Mouse (Mus musculus): ENCODE data around the gene Letm1. TPM values are rescaled to one million over a fixed set of nuclear protein-coding genes. Genes with fewer than 3 reads are reported as not detected.
A peak's percentile ranks its signal among the peaks of the same experiment; 100 is the strongest.

Gene Letm1
- total and polyA plus RNA-seq, 3 experiments, result 60.2 to 148 (median 140) TPM

DNA sequence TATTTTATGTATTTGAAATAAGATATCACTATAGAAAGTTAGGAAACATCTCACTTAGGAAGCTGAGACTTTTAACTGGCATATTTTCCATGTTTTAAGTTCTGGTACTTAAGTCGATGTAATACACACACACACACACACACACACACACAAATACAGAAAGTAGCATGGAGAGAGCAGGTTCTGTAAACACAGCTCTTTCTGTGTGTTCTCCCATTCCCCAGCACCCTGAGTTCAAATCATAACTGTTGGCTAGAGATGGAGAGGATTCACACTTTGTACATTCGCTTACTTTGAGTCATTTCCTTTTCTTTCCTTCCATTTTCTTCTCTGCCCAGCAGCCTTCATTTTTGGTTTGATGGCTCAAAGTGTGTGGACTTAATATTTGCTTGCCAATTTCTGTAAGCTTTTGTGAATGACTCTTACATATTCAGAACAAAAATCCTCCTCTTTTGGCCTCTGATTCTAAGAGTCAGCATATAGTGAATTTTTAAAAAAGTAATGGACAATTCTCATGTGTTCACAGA, 39.3 kb upstream of the Letm1 start:
- TF ChIP-seq POLR2A (IDR thresholded peaks at IDR 0.05; ENCODE audit: insufficient read depth, low read depth, low read length), result no peak
- TF ChIP-seq EP300 (IDR thresholded peaks at IDR 0.05; ENCODE audit: insufficient read depth, low read depth, low read length), result no peak
- no peak for TF ChIP-seq CTCF (IDR thresholded peaks at IDR 0.05)
- Histone ChIP-seq H3K9ac (ENCODE audit: low read depth, low read length) (no peak overlapping the region), H3K79me2 (replicated peaks; ENCODE audit: control insufficient read depth, insufficient read depth, low read length) (peaks cover 2% of the 10 kb centered on the region; the same call in 1 of the 2 replicates), H3K27ac (no peak overlapping the region), H3K36me3 (ENCODE audit: control insufficient read depth, insufficient read depth, low read length) (peaks cover 4% of the 10 kb centered on the region), H3K27me3 (ENCODE audit: control insufficient read depth, insufficient read depth, low read length) (no peaks in the 10 kb centered on the region), H3K4me3 (peak overlapping the region; percentile 94; the same call in 1 of the 2 replicates), H3K4me1 (ENCODE audit: control insufficient read depth, insufficient read depth, low read length) (peaks cover 2% of the 10 kb centered on the region; the same call in 1 of the 2 replicates)
- no peak for DNase-seq
- WGBS, result 26% methylated on average over 2 of the region's 2 CpGs
- intact Hi-C loops (cut with DNase I), result no loop called here

DNA sequence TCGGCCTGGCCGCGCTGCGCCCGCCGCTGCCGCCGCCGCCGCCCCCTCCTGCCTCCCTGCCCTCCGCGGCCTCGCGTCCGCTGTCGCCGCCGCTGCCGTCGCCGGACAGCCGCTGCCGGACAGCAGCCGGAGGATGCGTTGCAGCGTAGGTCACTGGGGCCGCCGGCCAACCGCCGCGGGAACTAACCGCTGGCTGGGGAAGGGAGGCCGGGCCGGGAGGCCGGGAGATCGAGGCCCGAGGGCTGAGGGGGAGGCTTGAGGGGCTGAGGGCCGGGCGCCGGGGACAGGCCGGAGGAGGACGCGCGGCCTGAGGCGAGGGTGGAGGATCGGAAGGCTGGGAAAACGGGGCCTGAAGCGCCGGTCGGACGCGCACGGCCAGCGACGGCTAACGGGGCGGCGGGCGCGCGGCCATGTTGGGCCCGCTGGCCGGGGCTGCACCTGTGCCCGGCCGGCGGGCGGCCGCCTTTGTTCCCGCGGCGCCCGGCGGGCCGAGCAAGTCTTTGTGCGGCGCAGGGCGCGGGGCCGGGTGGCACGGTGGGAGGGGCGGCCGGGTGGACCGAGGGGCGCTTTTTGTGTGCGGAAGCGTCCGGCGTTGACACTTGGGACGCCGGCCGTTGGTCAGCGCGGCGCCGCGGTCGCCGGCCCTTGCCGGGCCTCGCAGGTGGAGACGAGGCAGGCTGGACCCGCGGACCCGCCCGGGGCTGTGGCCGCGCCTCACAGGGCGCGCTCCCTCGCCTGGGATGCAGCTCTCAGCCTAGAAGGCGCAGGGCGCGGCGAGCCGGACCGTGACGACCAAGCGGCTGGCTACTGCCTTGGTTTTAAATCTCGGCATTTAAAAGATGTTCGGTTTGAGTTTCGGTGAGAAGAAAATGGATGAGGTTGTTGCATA, 38.4 kb upstream of the Letm1 start:
- intact Hi-C loops (cut with DNase I), result no loop called here

GRCm38 (mm10) chr5:33819876-33820732, 37.5 kb upstream of the Letm1 start, which contains the start of gene Nsd2:
Nsd2 (plus strand) TSS chr5:33820725.
- Histone ChIP-seq H3K36me3 (ENCODE audit: control insufficient read depth, insufficient read depth, low read length) (peaks cover 4% of the 10 kb centered on the region), H3K9ac (ENCODE audit: low read depth, low read length) (peak within 1 kb of the TSS; percentile 100), H3K27ac (peak within 1 kb of the TSS; percentile 85), H3K27me3 (ENCODE audit: control insufficient read depth, insufficient read depth, low read length) (no peaks in the 10 kb centered on the region), H3K79me2 (replicated peaks; ENCODE audit: control insufficient read depth, insufficient read depth, low read length) (no peaks in the 10 kb centered on the region), H3K4me3 (peak within 1 kb of the TSS; percentile 94), H3K4me1 (ENCODE audit: control insufficient read depth, insufficient read depth, low read length) (peaks cover 2% of the 10 kb centered on the region; the same call in 1 of the 2 replicates)
- peak; percentile 91 to 95 for DNase-seq
- WGBS, result 2% methylated on average over 115 of the region's 136 CpGs
- no peak for TF ChIP-seq CTCF (IDR thresholded peaks at IDR 0.05)
- TF ChIP-seq EP300 (IDR thresholded peaks at IDR 0.05; ENCODE audit: insufficient read depth, low read depth, low read length), result no peak
- TF ChIP-seq POLR2A (IDR thresholded peaks at IDR 0.05; ENCODE audit: insufficient read depth, low read depth, low read length), result no peak
- intact Hi-C loops (cut with DNase I), result loop anchor here (2.0 to 5.0 kb wide), 2 partner anchors 37 to 117 kb away; partner anchors contain the start of genes Letm1 and Nelfa

More for the DNA sequence above, 38.4 kb upstream of the Letm1 start:
- peak overlapping the region; percentile 94 for H3K4me3 ChIP-seq
- TF ChIP-seq POLR2A (IDR thresholded peaks at IDR 0.05; ENCODE audit: insufficient read depth, low read depth, low read length), result no peak
- TF ChIP-seq EP300 (IDR thresholded peaks at IDR 0.05; ENCODE audit: insufficient read depth, low read depth, low read length), result no peak
- no peak for TF ChIP-seq CTCF (IDR thresholded peaks at IDR 0.05)
- no peaks in the 10 kb centered on the region for H3K27me3 ChIP-seq (ENCODE audit: control insufficient read depth, insufficient read depth, low read length)
- H3K27ac ChIP-seq, result peak overlapping the region; percentile 85
- H3K79me2 ChIP-seq (replicated peaks; ENCODE audit: control insufficient read depth, insufficient read depth, low read length), result no peaks in the 10 kb centered on the region; the same call in 1 of the 2 replicates
- WGBS, result under 1% methylated on average over 110 of the region's 121 CpGs
- peaks cover 4% of the 10 kb centered on the region for H3K36me3 ChIP-seq (ENCODE audit: control insufficient read depth, insufficient read depth, low read length)
- peak overlapping the region; percentile 100 for H3K9ac ChIP-seq (ENCODE audit: low read depth, low read length)
- peak; percentile 69 to 72 for DNase-seq
- peaks cover 2% of the 10 kb centered on the region; the same call in 1 of the 2 replicates for H3K4me1 ChIP-seq (ENCODE audit: control insufficient read depth, insufficient read depth, low read length)

GRCm38 (mm10) chr5:33819141-33819875, 36.7 kb upstream of the Letm1 start:
- Histone ChIP-seq H3K36me3 (ENCODE audit: control insufficient read depth, insufficient read depth, low read length) (peaks cover 4% of the 10 kb centered on the region), H3K27ac (peak overlapping the region; percentile 77), H3K4me1 (ENCODE audit: control insufficient read depth, insufficient read depth, low read length) (peaks cover 2% of the 10 kb centered on the region; the same call in 1 of the 2 replicates), H3K79me2 (replicated peaks; ENCODE audit: control insufficient read depth, insufficient read depth, low read length) (no peaks in the 10 kb centered on the region), H3K27me3 (ENCODE audit: control insufficient read depth, insufficient read depth, low read length) (no peaks in the 10 kb centered on the region), H3K4me3 (peak overlapping the region; percentile 94), H3K9ac (ENCODE audit: low read depth, low read length) (peak overlapping the region; percentile 91)
- TF ChIP-seq POLR2A (IDR thresholded peaks at IDR 0.05; ENCODE audit: insufficient read depth, low read depth, low read length), result no peak
- TF ChIP-seq EP300 (IDR thresholded peaks at IDR 0.05; ENCODE audit: insufficient read depth, low read depth, low read length), result no peak
- no peak for TF ChIP-seq CTCF (IDR thresholded peaks at IDR 0.05)
- peak; percentile 12 to 16 for DNase-seq
- intact Hi-C loops (cut with DNase I), result loop anchor here (2.0 to 5.0 kb wide), 2 partner anchors 37 to 118 kb away; partner anchors contain the start of genes Letm1 and Nelfa
- WGBS, result 18% methylated on average over 9 of the region's 9 CpGs

DNA sequence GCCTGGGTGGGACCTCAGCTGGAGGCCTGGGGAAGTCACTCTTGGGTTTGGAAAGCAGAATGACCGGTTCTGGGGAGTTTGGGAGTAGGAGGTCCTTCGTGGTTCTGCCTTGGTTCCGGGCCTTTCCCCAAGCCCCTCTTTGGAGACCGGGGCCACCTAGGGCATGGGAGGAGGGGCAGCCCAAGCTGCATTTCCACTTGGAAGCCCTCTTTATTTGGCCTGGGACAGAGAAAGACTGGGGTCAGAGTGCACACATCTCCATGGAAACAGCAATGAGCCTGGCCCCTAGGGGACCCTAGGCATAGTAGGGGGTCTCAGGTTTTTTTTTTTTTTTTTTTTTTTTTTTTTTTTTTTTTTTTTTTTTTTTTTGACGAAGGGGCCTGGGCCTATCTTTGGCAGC, 35.5 kb upstream of the Letm1 start:
- 61% methylated on average over 5 of the region's 5 CpGs for WGBS
- no peak overlapping the region for H3K9ac ChIP-seq (ENCODE audit: low read depth, low read length)
- intact Hi-C loops (cut with DNase I), result loop anchor here (2.0 to 5.0 kb wide), 2 partner anchors 35 to 119 kb away; partner anchors contain the start of genes Letm1 and Nelfa

More for the DNA sequence above, 35.5 kb upstream of the Letm1 start:
- H3K27me3 ChIP-seq (ENCODE audit: control insufficient read depth, insufficient read depth, low read length), result no peaks in the 10 kb centered on the region
- H3K4me1 ChIP-seq (ENCODE audit: control insufficient read depth, insufficient read depth, low read length), result peaks cover 2% of the 10 kb centered on the region; the same call in 1 of the 2 replicates
- no peak overlapping the region for H3K27ac ChIP-seq
- H3K79me2 ChIP-seq (replicated peaks; ENCODE audit: control insufficient read depth, insufficient read depth, low read length), result no peaks in the 10 kb centered on the region
- no peak for DNase-seq
- TF ChIP-seq CTCF (IDR thresholded peaks at IDR 0.05) (no peak), EP300 (IDR thresholded peaks at IDR 0.05; ENCODE audit: insufficient read depth, low read depth, low read length) (no peak), POLR2A (IDR thresholded peaks at IDR 0.05; ENCODE audit: insufficient read depth, low read depth, low read length) (no peak)
- H3K36me3 ChIP-seq (ENCODE audit: control insufficient read depth, insufficient read depth, low read length), result peaks cover 4% of the 10 kb centered on the region
- H3K4me3 ChIP-seq, result no peak overlapping the region
